Mouse (Mus musculus) E14TG2a.4 (cell line): ENCODE results near the gene 1700022I11Rik.

Experiments
- H3K27me3 ChIP-seq: 2 replicates; pipeline ENCODE4 v1.6.1; 2014; ENCODE audit warnings: low read length, control low read depth; ENCODE audit not compliant: insufficient read depth
- H3K36me3 ChIP-seq: 2 replicates; pipeline ENCODE4 v1.6.1; 2014; ENCODE audit warnings: low read length, control low read depth; ENCODE audit not compliant: insufficient read depth
- H3K4me1 ChIP-seq: replicated peaks from 2 replicates; pipeline ENCODE4 v1.6.1; 2014; ENCODE audit warnings: low read depth, low read length, control low read depth
- H3K4me3 ChIP-seq: replicated peaks from 2 replicates; pipeline ENCODE4 v1.5.1; 2014; ENCODE audit warnings: mild to moderate bottlenecking, low read length
- H3K9me3 ChIP-seq: 2 replicates; pipeline ENCODE4 v1.6.1; 2014; ENCODE audit warnings: low read length, control low read depth
- CTCF ChIP-seq: conservative IDR thresholded peaks from 2 replicates; pipeline ENCODE4 v1.5.1; 2014; ENCODE audit warnings: low read length
- NANOG ChIP-seq: IDR thresholded peaks from 2 replicates; pipeline ENCODE4 v1.6.1; 2014; ENCODE audit warnings: borderline replicate concordance, low read length, mixed read lengths
- POU5F1 ChIP-seq: IDR thresholded peaks from 2 replicates; pipeline ENCODE4 v1.6.1; 2014; ENCODE audit warnings: low read length, borderline replicate concordance

Gene 1700022I11Rik

GRCm38 (mm10) chr4:43030780-43031230 is 61.4 kb downstream of the 1700022I11Rik start:
- Histone ChIP-seq H3K9me3 (no peaks in the 10 kb centered on the region), H3K4me1 (peaks cover 48% of the 10 kb centered on the region), H3K36me3 (peaks cover 64% of the 10 kb centered on the region), H3K4me3 (peak overlapping the region; percentile 94), H3K27me3 (no peaks in the 10 kb centered on the region)
- TF ChIP-seq NANOG (no peak), CTCF (no peak), POU5F1 (no peak)

GRCm38 (mm10) chr4:43031237-43031995 is 62.0 kb downstream of the 1700022I11Rik start, which contains the start of gene Stoml2:
TSS of gene Stoml2 (minus strand) at chr4:43031710.
- H3K27me3 ChIP-seq = no peaks in the 10 kb centered on the region
- H3K4me3 ChIP-seq = peak within 1 kb of the TSS; percentile 94
- no peaks in the 10 kb centered on the region for H3K9me3 ChIP-seq
- TF ChIP-seq POU5F1 (no peak), CTCF (no peak), NANOG (no peak)
- H3K36me3 ChIP-seq = peaks cover 69% of the 10 kb centered on the region
- peaks cover 47% of the 10 kb centered on the region for H3K4me1 ChIP-seq

GRCm38 (mm10) chr4:43032501-43032900 is 63.1 kb downstream of the 1700022I11Rik start:
- H3K9me3 ChIP-seq = no peaks in the 10 kb centered on the region
- TF ChIP-seq NANOG (no peak), POU5F1 (no peak), CTCF (no peak)
- H3K27me3 ChIP-seq = no peaks in the 10 kb centered on the region
- H3K4me3 ChIP-seq = no peak overlapping the region
- H3K36me3 ChIP-seq = peaks cover 61% of the 10 kb centered on the region
- H3K4me1 ChIP-seq = peaks cover 50% of the 10 kb centered on the region
